Mouse (Mus musculus): ENCODE measurements around the gene Ap1m2. TPM values are rescaled to one million over a fixed set of nuclear protein-coding genes. Genes with fewer than 3 reads are reported as not detected.
"Not testable (repeated sequence)": the region's sequence is repeated elsewhere in the genome, so short reads cannot be mapped to it uniquely, and the experiment has no call there.

The Ap1m2 gene
- polyA plus RNA-seq, 1 experiment from 2014 or later, result 3.4 TPM

DNA sequence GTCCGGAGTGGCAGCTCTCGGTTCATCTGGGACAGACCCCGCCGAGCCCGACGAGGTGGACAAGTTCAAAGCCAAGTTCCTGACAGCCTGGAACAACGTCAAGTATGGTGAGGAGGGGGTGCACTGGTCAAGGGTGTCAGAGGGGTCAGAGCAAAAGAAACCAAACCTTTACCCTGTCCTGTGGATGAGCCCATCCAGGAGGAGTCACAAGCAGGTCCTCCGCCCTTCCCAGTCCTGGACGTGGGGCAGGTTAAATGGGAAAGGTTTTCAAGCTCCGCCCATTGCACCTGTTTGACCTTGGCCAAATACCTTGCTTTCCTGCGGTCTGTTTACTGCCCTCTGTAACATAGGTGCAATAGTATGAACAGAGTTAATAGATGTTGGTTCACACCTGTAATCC is 46.5 kb downstream of the Ap1m2 start:
- 5% methylated on average over 11 of the region's 11 CpGs for whole genome bisulfite sequencing
- ATAC-seq (ENCODE audit: low FRiP score) (peak; percentile 47), DNase-seq (ENCODE audit: low spot score) (no peak)
- Histone ChIP-seq H3K27me3 (ENCODE audit: control insufficient read depth, insufficient read depth, low read length) (no peaks in the 10 kb centered on the region), H3K4me3 (ENCODE audit: low read depth, low read length) (peak overlapping the region; percentile 81), H3K9me3 (ENCODE audit: control insufficient read depth, low read length) (no peaks in the 10 kb centered on the region), H3K4me1 (replicated peaks; ENCODE audit: control insufficient read depth, insufficient read depth, low read length) (peaks cover 8% of the 10 kb centered on the region), H3K4me2 (replicated peaks; ENCODE audit: low read depth, low read length) (peak overlapping the region; percentile 85), H3K27ac (ENCODE audit: low read depth, low read length) (peak overlapping the region; percentile 39; the same call in 1 of the 2 replicates), H3K9ac (ENCODE audit: low read depth, low read length) (peak overlapping the region; percentile 86), H3K36me3 (ENCODE audit: control insufficient read depth, insufficient read depth, low read length) (no peaks in the 10 kb centered on the region)

- no peaks in the 10 kb centered on the region for H3K36me3 ChIP-seq (ENCODE audit: control insufficient read depth, insufficient read depth, low read length)
- peak; percentile 98 for ATAC-seq (ENCODE audit: low FRiP score)
- peak within 1 kb of the TSS; percentile 81 for H3K4me3 ChIP-seq (ENCODE audit: low read depth, low read length)
- H3K9ac ChIP-seq (ENCODE audit: low read depth, low read length), result peak within 1 kb of the TSS; percentile 86
- peaks cover 8% of the 10 kb centered on the region for H3K4me1 ChIP-seq (replicated peaks; ENCODE audit: control insufficient read depth, insufficient read depth, low read length)
- peak; percentile 100 for DNase-seq (ENCODE audit: low spot score)
- no peaks in the 10 kb centered on the region for H3K9me3 ChIP-seq (ENCODE audit: control insufficient read depth, low read length)
- peak within 1 kb of the TSS; percentile 85 for H3K4me2 ChIP-seq (replicated peaks; ENCODE audit: low read depth, low read length)
- peak within 1 kb of the TSS; percentile 65 for H3K27ac ChIP-seq (ENCODE audit: low read depth, low read length)
- under 1% methylated on average over 43 of the region's 49 CpGs for WGBS
- H3K27me3 ChIP-seq (ENCODE audit: control insufficient read depth, insufficient read depth, low read length), result no peaks in the 10 kb centered on the region
Measured at GRCm38 (mm10) chr9:21265000-21265561, 47.1 kb downstream of the Ap1m2 start, which contains the start of gene Atg4d. TSS of gene Atg4d (plus strand) at chr9:21265293.

DNA sequence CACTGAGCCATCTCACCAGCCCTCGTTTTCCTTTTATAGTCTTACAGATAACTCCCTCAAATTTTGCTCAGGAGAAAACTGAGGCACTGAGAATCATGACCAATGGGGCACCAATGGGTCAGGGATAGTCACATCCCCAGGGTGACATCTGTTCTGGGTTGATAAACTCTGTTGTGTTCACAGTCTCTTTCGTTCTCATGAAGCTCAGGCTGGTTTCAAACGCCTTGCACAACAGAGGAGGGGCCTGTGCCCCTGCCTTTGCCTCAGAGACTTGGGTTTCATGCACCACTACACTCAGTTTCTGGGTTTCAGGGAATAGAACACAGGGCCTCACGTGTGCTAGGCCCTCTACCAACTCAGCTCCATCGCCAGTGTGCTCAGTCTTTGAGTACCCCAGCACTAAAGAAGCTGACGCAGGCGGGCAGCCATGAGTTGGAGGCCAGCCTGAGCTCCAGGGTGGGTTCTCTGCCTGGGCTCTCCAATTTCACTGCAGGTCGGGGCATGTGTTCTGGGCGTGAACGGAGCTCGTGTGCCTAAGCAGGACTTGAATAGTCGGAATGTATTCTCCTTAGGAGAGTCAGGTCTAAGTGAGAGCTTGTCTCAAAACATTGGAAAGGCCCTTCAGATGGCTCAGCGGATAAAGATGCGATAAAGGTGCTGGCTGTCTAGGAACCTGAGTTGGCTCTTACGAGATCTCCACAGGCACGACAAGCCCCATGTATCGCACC is 47.7 kb downstream of the Ap1m2 start:
- Histone ChIP-seq H3K27me3 (ENCODE audit: control insufficient read depth, insufficient read depth, low read length) (no peaks in the 10 kb centered on the region), H3K9ac (ENCODE audit: low read depth, low read length) (peak overlapping the region; percentile 48), H3K4me1 (replicated peaks; ENCODE audit: control insufficient read depth, insufficient read depth, low read length) (peaks cover 8% of the 10 kb centered on the region), H3K4me3 (ENCODE audit: low read depth, low read length) (peak overlapping the region; percentile 81), H3K36me3 (ENCODE audit: control insufficient read depth, insufficient read depth, low read length) (no peaks in the 10 kb centered on the region), H3K4me2 (replicated peaks; ENCODE audit: low read depth, low read length) (peak overlapping the region; percentile 47), H3K27ac (ENCODE audit: low read depth, low read length) (peak overlapping the region; percentile 65), H3K9me3 (ENCODE audit: control insufficient read depth, low read length) (no peaks in the 10 kb centered on the region)
- 18% methylated on average over 17 of the region's 17 CpGs for whole genome bisulfite sequencing
- DNase-seq (ENCODE audit: low spot score), result no peak
- peak; percentile 39 for ATAC-seq (ENCODE audit: low FRiP score)

- Histone ChIP-seq H3K9ac (ENCODE audit: low read depth, low read length) (no peak overlapping the region), H3K4me1 (replicated peaks; ENCODE audit: control insufficient read depth, insufficient read depth, low read length) (peaks cover 8% of the 10 kb centered on the region), H3K27me3 (ENCODE audit: control insufficient read depth, insufficient read depth, low read length) (no peaks in the 10 kb centered on the region), H3K27ac (ENCODE audit: low read depth, low read length) (no peak overlapping the region), H3K9me3 (ENCODE audit: control insufficient read depth, low read length) (no peaks in the 10 kb centered on the region), H3K4me3 (ENCODE audit: low read depth, low read length) (no peak overlapping the region), H3K36me3 (ENCODE audit: control insufficient read depth, insufficient read depth, low read length) (no peaks in the 10 kb centered on the region), H3K4me2 (replicated peaks; ENCODE audit: low read depth, low read length) (no peak overlapping the region)
- ATAC-seq (ENCODE audit: low FRiP score) (no peak), DNase-seq (ENCODE audit: low spot score) (no peak)
- 60% methylated on average over 2 of the region's 2 CpGs for WGBS
Measured at GRCm38 (mm10) chr9:21261831-21262230, 50.3 kb downstream of the Ap1m2 start.

- 73% methylated on average over 6 of the region's 6 CpGs for WGBS
- H3K9me3 ChIP-seq (ENCODE audit: control insufficient read depth, low read length), result no peaks in the 10 kb centered on the region
- DNase-seq (ENCODE audit: low spot score) (no peak), ATAC-seq (ENCODE audit: low FRiP score) (no peak)
- peaks cover 2% of the 10 kb centered on the region; the same call in 1 of the 2 replicates for H3K4me1 ChIP-seq (replicated peaks; ENCODE audit: control insufficient read depth, insufficient read depth, low read length)
- H3K27ac ChIP-seq (ENCODE audit: low read depth, low read length), result no peak overlapping the region
- H3K27me3 ChIP-seq (ENCODE audit: control insufficient read depth, insufficient read depth, low read length), result no peaks in the 10 kb centered on the region
- H3K4me3 ChIP-seq (ENCODE audit: low read depth, low read length), result no peak overlapping the region
- H3K4me2 ChIP-seq (replicated peaks; ENCODE audit: low read depth, low read length), result no peak overlapping the region
- H3K36me3 ChIP-seq (ENCODE audit: control insufficient read depth, insufficient read depth, low read length), result no peaks in the 10 kb centered on the region
- H3K9ac ChIP-seq (ENCODE audit: low read depth, low read length), result no peak overlapping the region
Measured at GRCm38 (mm10) chr9:21260491-21261040, 51.6 kb downstream of the Ap1m2 start.

DNA sequence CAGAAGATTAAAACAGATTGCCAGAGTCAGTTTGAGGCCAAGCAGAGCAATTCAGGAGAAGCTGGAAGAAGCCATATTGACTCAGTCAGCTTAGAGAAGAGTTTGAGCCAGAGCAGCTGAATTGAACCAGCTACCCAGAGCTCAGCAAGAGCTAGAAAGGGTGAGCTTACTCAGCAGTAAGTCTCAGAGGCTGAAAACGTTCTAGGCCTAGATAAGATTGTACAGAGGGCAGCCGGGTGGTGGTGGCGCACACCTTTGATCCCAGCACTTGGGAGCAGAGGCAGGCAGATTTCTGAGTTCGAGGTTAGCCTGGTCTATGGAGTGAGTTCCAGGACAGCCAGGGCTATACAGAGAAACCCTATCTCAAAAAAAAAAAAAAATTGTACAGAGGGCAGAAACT is 55.8 kb downstream of the Ap1m2 start:
- not testable (repeated sequence) for H3K9me3 ChIP-seq (ENCODE audit: control insufficient read depth, low read length); H3K27me3 ChIP-seq (ENCODE audit: control insufficient read depth, insufficient read depth, low read length); H3K36me3 ChIP-seq (ENCODE audit: control insufficient read depth, insufficient read depth, low read length); H3K4me1 ChIP-seq (replicated peaks; ENCODE audit: control insufficient read depth, insufficient read depth, low read length); H3K4me3 ChIP-seq (ENCODE audit: low read depth, low read length); ATAC-seq (ENCODE audit: low FRiP score); H3K9ac ChIP-seq (ENCODE audit: low read depth, low read length); H3K27ac ChIP-seq (ENCODE audit: low read depth, low read length); DNase-seq (ENCODE audit: low spot score); H3K4me2 ChIP-seq (replicated peaks; ENCODE audit: low read depth, low read length)
- 78% methylated on average over 4 of the region's 4 CpGs for WGBS

DNA sequence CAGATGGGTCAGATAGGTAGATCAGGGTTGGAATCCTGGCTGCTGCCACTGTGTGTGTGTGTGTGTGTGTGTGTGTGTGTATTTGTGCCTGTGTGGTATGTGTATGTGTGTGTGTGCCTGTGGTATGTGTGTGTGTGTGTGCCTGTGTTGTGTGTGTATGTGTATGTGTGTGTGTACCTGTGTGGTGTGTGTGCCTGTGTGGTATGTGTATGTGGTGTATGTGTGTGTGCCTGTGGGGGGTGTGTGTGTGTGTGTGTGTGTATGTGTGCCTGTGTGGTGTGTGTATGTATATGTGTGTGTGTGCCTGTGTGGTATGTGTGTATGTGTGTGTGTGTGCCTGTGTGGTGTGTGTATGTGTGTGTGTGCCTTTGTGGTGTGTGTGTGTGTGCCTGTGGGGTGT is 57.4 kb downstream of the Ap1m2 start:
- H3K36me3 ChIP-seq (ENCODE audit: control insufficient read depth, insufficient read depth, low read length), result no peaks in the 10 kb centered on the region
- H3K4me2 ChIP-seq (replicated peaks; ENCODE audit: low read depth, low read length), result no peak overlapping the region
- H3K4me3 ChIP-seq (ENCODE audit: low read depth, low read length), result no peak overlapping the region
- H3K27me3 ChIP-seq (ENCODE audit: control insufficient read depth, insufficient read depth, low read length), result peaks cover 12% of the 10 kb centered on the region
- DNase-seq (ENCODE audit: low spot score) (no peak), ATAC-seq (ENCODE audit: low FRiP score) (no peak)
- H3K27ac ChIP-seq (ENCODE audit: low read depth, low read length), result no peak overlapping the region
- no peak overlapping the region for H3K9ac ChIP-seq (ENCODE audit: low read depth, low read length)
- H3K9me3 ChIP-seq (ENCODE audit: control insufficient read depth, low read length), result no peaks in the 10 kb centered on the region
- H3K4me1 ChIP-seq (replicated peaks; ENCODE audit: control insufficient read depth, insufficient read depth, low read length), result no peaks in the 10 kb centered on the region

DNA sequence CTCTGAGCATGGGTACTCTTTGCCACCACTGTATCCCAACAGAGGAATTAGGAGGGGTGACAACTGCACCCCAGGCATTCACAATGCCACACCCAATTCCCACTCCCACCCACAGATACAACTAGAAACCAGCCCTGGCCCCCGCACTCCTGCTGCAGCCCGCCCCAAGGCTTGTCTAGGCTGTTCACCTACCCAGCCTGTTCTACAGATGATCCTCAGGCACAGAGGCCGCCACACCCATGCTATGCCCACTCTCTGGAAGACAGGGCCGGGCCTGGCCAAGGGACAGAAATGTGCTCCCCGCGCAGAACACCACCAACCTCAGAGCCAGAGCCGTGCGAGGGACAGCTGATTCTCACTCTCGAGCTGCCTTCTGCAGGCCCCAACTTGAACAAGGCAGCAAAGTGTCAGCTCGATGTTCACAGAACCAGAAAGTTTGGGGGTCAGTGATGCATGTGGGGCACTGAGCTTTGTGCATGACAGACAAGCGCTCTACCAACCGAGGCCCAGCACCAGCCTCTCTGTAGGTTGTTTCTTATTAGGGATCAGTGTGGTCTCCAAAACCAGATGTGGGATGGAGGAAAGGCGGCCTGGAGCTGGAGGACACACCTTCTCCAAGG is 60.9 kb downstream of the Ap1m2 start:
- no peak overlapping the region for H3K27ac ChIP-seq (ENCODE audit: low read depth, low read length)
- no peak overlapping the region for H3K9ac ChIP-seq (ENCODE audit: low read depth, low read length)
- no peaks in the 10 kb centered on the region for H3K36me3 ChIP-seq (ENCODE audit: control insufficient read depth, insufficient read depth, low read length)
- 0 out of 2 replicates have a peak, but pooled peaks cover 3% of the 10 kb centered on the region for H3K4me1 ChIP-seq (replicated peaks; ENCODE audit: control insufficient read depth, insufficient read depth, low read length)
- H3K27me3 ChIP-seq (ENCODE audit: control insufficient read depth, insufficient read depth, low read length), result peaks cover 43% of the 10 kb centered on the region
- no peak overlapping the region for H3K4me3 ChIP-seq (ENCODE audit: low read depth, low read length)
- no peaks in the 10 kb centered on the region for H3K9me3 ChIP-seq (ENCODE audit: control insufficient read depth, low read length)
- H3K4me2 ChIP-seq (replicated peaks; ENCODE audit: low read depth, low read length), result no peak overlapping the region
- WGBS, result 67% methylated on average over 13 of the region's 13 CpGs
- DNase-seq (ENCODE audit: low spot score) (no peak), ATAC-seq (ENCODE audit: low FRiP score) (no peak)
